Mouse (Mus musculus): ENCODE measurements at regions not wholly inside any gene's neighbourhood (a gene's known extent, or its start where the extent isn't known, plus 50 kb on each side); places are given as distances from the start of the nearest gene placed in this dataset.

GRCm38 (mm10) chr10:99644981-99645380 is 114.5 kb downstream of the Csl start:
- no peak for DNase-seq

- no peak for DNase-seq
Measured at GRCm38 (mm10) chr10:99652011-99652410, 107.4 kb downstream of the Csl start.

GRCm38 (mm10) chr10:99654284-99654683 is 105.2 kb downstream of the Csl start:
- DNase-seq: no peak

GRCm38 (mm10) chr10:99676557-99677098 is 82.8 kb downstream of the Csl start:
- peak; percentile 16 to 41 for DNase-seq

GRCm38 (mm10) chr10:99678096-99678495 is 81.4 kb downstream of the Csl start:
- no peak for DNase-seq

- DNase-seq: no peak
Measured at GRCm38 (mm10) chr10:99679813-99680212, 79.6 kb downstream of the Csl start.

GRCm38 (mm10) chr10:99681932-99682331 is 77.5 kb downstream of the Csl start:
- no peak for DNase-seq

GRCm38 (mm10) chr10:99682350-99682749 is 77.1 kb downstream of the Csl start:
- no peak for DNase-seq

- no peak for DNase-seq
Measured at GRCm38 (mm10) chr10:99683310-99683709, 76.1 kb downstream of the Csl start.

- no peak for DNase-seq
Measured at GRCm38 (mm10) chr10:99685911-99686310, 73.5 kb downstream of the Csl start.

- peak; percentile 44 to 70 for DNase-seq
Measured at GRCm38 (mm10) chr10:99687011-99687410, 72.4 kb downstream of the Csl start.

- DNase-seq: no peak
Measured at GRCm38 (mm10) chr10:99697696-99698095, 61.8 kb downstream of the Csl start.

GRCm38 (mm10) chr10:99699498-99699897 is 60.0 kb downstream of the Csl start:
- DNase-seq: no peak

GRCm38 (mm10) chr10:99700052-99700777 is 59.2 kb downstream of the Csl start:
- DNase-seq: no peak

All from heart, adult 18-20 months (tissue).